Mouse (Mus musculus) thymus, postnatal 0 days (tissue): ENCODE results near the gene Serpinb13. TPM values are rescaled to one million over a fixed set of nuclear protein-coding genes. Genes with fewer than 3 reads are reported as not detected.
"Not testable (repeated sequence)": the region's sequence is repeated elsewhere in the genome, so short reads cannot be mapped to it uniquely, and the experiment has no call there.

Experiments
- DNase-seq: peaks from one replicate; pipeline ENCODE4 v3.0.0-alpha.2; 2015; ENCODE audit warnings: low spot score
- polyA plus RNA-seq: library from polyadenylated mRNA; unstranded; fragments of >200 nt; fragmentation: Nextera tagmentation; extraction: Ambion mirVana; gene quantifications from 2 replicates; pipeline ENCODE4 v1.2.1, GENCODE M21; 2015

The Serpinb13 gene
- 0.10 TPM in 1 of 2 replicates, not detected in the other for polyA plus RNA-seq

GRCm38 (mm10) chr1:106980684-106981083 lies at the start of gene Serpinb13:
TSS of gene Serpinb13 (plus strand) at chr1:106980984.
- DNase-seq = no peak

GRCm38 (mm10) chr1:106931954-106932353 lies 48.8 kb upstream of the Serpinb13 start:
- no peak for DNase-seq

DNA sequence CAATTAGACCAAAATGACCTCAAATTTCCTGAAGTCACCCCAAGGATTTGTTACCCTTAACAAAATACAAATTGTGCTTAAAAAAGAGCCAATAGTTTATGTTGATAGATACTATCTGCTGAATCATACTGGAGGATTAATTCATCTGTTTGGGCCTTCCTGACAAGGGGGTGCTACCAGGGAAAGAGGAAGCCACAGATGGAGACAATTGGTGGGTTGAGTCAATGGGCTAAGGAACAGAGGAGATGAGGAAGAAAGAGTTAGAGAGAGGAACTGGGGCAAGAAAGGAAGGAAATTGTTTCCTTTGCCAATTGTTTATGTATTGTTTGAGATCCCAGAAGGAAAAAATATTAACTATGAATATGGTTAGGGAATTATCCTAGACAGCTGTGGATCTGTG lies 47.1 kb upstream of the Serpinb13 start:
- no peak for DNase-seq

DNA sequence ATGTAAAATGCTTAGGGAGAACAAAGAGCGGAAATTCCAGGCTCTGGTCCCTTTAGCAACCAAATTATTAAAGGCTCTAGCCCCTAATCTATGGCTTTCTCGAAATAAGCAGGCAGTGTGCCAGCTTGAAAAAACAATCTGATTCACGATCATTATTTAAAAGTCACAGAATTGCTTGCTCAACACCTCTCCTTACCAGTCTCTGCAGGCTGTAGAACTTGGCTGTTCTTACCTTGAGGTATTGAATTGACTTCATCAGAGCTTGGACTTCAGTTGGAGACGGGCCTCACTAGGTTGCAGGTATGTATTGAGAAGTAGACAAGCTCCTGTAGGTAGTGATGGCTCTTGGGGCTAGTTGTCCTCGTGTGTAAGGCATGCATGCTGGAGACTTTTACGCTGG lies 46.5 kb upstream of the Serpinb13 start, which contains the start of gene Serpinb12:
Serpinb12 (plus strand) TSS at position 185 of the 400 bp plus-strand sequence.
- DNase-seq = no peak

DNA sequence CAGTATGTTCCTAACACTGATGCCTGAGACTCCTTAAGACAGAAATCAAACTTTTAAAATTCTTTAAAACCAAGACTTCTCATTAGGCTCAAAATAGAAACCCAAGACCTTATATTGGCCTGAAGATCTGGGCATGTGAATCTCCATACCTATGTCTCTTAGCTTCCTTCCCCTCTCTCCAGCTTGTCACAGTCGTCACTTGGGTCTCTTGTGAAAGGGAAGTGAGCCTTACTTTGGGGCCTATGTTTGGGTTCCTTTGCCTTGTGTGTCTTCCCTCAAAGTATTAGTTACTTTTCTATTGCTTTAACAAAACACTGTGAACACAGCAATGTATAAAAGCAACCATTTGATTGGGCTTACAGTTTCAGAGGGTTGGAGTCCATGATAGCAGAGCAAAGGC lies 33.6 kb upstream of the Serpinb13 start:
- DNase-seq = no peak

GRCm38 (mm10) chr1:106959981-106960380 lies 20.8 kb upstream of the Serpinb13 start:
- no peak for DNase-seq

DNA sequence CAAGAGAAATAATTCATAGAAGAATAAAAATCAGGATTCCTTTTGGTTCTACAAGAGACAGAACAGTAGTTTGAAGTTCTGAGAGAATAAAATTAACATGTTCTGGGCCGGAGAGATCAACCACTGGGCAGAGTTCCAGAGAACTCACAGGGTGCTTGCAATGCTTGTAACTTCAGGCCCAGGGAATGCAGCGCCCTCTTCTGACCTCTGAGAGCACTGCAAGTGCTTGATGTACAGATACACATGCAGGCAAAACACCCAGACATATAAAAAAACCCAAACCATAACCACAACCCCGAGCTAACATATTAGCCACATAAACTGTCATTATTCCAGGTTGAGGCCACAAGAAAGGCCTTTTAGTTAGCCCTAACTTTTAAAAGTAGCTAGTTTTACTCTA lies 19.8 kb upstream of the Serpinb13 start:
- DNase-seq = no peak

DNA sequence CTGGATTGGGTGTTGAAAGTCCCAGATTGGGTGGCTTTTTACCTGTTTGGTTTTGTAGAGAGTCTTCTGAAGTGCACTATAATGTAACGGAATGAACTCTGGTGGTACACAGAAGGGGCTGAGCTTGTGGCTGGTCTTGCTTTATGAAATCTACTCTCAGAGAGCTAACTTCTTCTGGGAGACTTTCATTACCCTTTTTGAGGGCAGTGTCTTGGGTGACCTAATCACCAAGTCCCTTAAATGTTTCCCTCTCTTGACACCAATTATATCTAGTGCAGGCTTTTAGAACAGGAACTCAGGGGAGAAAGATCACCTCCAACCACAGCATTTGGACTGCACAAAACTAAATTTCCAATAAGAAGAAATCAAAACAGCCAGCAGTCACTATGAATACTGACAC lies 2.3 kb downstream of the Serpinb13 start:
- DNase-seq = no peak

DNA sequence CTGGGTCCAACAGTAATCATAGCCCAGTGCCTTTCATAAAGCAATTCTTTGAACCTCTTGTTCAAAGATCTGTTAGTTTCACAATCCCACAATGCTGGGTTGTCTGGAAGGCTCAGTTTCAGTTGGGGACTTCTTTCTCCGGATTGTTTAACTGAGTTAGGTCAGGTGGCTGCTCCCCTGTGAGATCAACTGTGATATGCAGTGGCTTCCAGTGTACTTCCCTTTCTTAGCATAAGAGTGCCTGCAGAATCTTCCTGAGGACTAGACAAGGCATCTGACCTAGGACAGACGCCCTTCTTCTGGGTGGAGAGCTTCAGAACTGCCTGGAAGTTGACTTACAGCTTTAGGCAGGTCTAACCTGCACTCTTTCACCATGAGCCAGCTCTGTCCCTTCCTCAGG lies 3.1 kb downstream of the Serpinb13 start:
- DNase-seq = no peak

DNA sequence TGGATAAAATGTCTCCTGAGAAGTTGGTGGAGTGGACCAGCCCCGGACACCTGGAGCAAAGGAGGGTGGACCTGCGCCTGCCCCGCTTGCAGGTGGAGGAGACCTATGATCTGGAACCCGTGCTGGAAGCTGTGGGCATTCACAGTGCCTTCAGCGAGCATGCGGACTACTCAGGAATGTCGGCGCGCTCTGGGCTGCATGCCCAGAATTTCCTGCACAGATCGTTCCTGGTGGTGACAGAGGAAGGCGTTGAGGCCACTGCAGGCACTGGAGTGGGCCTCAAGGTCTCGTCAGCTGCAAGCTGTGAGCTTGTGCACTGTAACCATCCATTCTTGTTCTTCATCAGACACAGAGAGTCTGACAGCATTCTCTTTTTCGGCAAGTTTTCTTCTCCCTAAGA lies 19.6 kb downstream of the Serpinb13 start:
- no peak for DNase-seq

DNA sequence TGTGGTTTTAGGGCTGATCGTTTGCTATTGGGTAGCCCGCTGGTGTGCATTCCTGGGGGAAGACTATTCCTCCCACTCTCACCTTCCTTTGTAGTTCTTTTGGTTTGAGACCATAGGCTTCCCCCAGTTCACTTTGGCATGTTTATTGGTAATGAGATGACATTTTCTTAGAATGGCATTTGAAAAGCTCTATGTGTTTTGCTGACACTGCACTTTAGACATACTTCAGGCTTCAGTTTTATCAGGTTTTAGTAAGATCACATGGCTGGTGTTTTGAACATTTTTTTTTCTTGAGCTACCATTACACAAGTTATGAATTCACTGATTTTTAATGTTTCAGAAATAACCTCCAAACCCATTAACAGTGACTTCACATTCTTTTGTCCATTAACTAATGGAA lies 21.0 kb downstream of the Serpinb13 start:
- DNase-seq = no peak

DNA sequence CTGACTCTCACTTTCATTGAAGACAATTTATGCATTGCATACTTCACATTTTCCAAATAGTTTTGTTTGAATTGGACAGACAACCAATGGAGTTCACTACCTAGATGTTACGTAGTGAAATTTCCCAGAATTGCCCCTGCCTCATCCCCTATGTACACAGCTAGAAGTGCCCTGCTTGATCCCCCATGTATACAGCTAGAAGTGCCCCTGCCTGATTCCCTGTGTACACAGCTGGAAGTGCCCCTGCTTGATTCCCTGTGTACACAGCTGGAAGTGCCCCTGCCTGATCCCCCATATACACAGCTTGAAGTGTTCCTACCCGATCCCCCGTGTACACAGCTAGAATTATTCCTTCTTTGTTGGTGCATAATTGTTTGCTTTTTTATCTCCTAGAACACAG lies 25.5 kb downstream of the Serpinb13 start:
- DNase-seq = no peak

- peak; percentile 6 for DNase-seq
These were observed 33.7 kb downstream of the Serpinb13 start for GRCm38 (mm10) chr1:107014530-107014929.

DNA sequence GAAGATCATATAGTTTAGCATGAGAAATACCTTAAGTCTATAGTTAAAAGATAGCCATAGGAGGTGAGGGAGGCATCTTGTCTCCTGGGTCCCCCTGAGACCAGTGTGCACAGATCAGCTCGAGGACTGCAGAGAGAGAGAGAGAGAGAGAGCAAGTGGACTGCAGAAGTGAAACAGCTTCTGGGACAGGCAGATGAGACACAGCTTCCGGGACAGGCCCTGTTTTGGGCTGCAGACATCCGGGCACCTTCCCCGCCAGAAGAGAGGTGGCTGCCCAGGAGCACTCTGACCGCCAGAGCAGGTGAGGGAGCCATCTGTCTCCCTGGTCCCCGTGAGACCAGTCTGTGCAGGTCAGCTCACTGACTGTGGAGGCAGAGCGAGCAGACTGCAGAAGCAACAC lies 34.4 kb downstream of the Serpinb13 start:
- no peak for DNase-seq

DNA sequence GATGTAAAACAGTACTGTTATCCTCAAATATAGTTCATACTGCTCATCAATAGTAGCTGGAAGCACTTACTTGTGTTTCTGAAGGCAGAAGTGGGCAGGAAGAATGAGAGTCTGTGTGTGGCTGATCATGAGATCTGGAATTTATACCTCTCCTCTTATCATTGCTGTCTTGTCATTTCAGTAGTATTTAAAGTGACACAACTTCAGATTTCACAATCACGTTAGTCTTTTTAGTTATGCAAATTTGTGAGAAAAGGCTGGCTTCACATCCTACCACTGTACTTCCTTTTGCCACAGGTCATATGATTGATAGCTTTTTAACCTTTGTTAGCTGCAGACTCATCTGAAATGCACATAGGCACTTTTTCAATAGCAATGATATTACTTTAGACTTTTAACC lies 45.1 kb downstream of the Serpinb13 start:
- DNase-seq = no peak

DNA sequence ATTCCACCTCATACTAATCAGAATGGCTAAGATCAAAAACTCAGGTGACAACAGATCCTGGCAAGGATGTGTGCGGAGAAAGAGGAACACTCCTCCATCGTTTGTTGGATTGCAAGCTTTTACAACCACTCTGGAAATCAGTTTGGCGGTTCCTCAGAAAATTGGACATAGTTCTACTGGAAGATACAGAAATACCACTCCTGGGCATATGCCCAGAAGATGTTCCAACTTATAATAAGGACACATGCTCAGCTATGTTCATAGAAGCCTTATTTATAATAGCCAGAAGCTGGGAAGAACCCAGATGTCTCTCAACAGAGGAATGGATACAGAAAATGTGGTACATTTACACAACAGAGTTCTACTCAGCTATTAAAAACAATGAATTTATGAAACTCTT lies 53.5 kb downstream of the Serpinb13 start:
- DNase-seq = not testable (repeated sequence)

Other genes starting within 250 kb of the Serpinb13 start
- gene Kdsr, start 221.3 kb upstream of the Serpinb13 start, polyA plus RNA-seq = 11.7 and 13.5 TPM in 2 replicates
- 82.5 and 88.7 TPM in 2 replicates for gene Vps4b, start 184.3 kb upstream of the Serpinb13 start, polyA plus RNA-seq
- 5.6 and 8.3 TPM in 2 replicates for gene Serpinb5, start 119.8 kb upstream of the Serpinb13 start, polyA plus RNA-seq
- 4.3 and 5.4 TPM in 2 replicates for gene Serpinb12, start 46.5 kb upstream of the Serpinb13 start, polyA plus RNA-seq
- gene Serpinb3a, start 71.3 kb downstream of the Serpinb13 start, polyA plus RNA-seq = 0.98 and 1.1 TPM in 2 replicates
- 0.10 TPM in 1 of 2 replicates, not detected in the other for gene Serpinb3d, start 102.5 kb downstream of the Serpinb13 start, polyA plus RNA-seq